Mouse (Mus musculus): ENCODE measurements around the gene Gkap1. TPM values are rescaled to one million over a fixed set of nuclear protein-coding genes. Genes with fewer than 3 reads are reported as not detected.

Gkap1 gene
- total RNA-seq, 2 experiments from 2014 or later, result 17.9 to 22.6 TPM

Small RNA genes within 50 kb of the gene (microRNA-seq; reads per million reads assigned to microRNA genes)
- not detected for gene Mir6369

Other genes with a start within 250 kb of the Gkap1 start
- gene Klhl3, start 162.1 kb downstream of the Gkap1 start, total RNA-seq (2021), result 10 to 100 TPM; 24.2 to 24.3 TPM
- 100 to 1,000 TPM; 146 to 151 TPM for gene Hnrnpa0, start 147.1 kb downstream of the Gkap1 start, total RNA-seq (2021)
- 10 to 100 TPM; 22.3 to 25.1 TPM for gene Idnk, start 118.0 kb downstream of the Gkap1 start, total RNA-seq (2021)
- 100 to 1,000 TPM; 128 to 135 TPM for gene Ubqln1, start 60.0 kb downstream of the Gkap1 start, total RNA-seq (2021)
- 1 to 10 TPM; 2.0 to 3.6 TPM for gene Kif27, start 83.4 kb upstream of the Gkap1 start, total RNA-seq (2021)
- 1 to 10 TPM; 4.7 to 5.6 TPM for gene 2210016F16Rik, start 109.5 kb upstream of the Gkap1 start, total RNA-seq (2021)
- gene Rmi1, start 126.5 kb upstream of the Gkap1 start, total RNA-seq (2021), result 10 to 100 TPM; 14.5 to 14.7 TPM
- gene Hnrnpk, start 127.6 kb upstream of the Gkap1 start, total RNA-seq (2021), result 100 to 1,000 TPM; 729 to 758 TPM

Measured in left cerebral cortex, postnatal 10 days (tissue).